Mouse (Mus musculus): Measurements from ENCODE around the gene Tmem30b.

The Tmem30b gene

GRCm38 (mm10) chr12:73516516-73516915 is 29.7 kb downstream of the Tmem30b start:
- DNase-seq, result peak in 1 of 2 experiments; percentile 5

- DNase-seq, result no peak
Observed at GRCm38 (mm10) chr12:73514722-73515121, 31.5 kb downstream of the Tmem30b start.

GRCm38 (mm10) chr12:73513958-73514357 is 32.2 kb downstream of the Tmem30b start:
- no peak for DNase-seq

GRCm38 (mm10) chr12:73511467-73512047 is 34.6 kb downstream of the Tmem30b start:
- peak; percentile 30 to 44 for DNase-seq

GRCm38 (mm10) chr12:73507105-73507504 is 39.1 kb downstream of the Tmem30b start:
- no peak for DNase-seq

GRCm38 (mm10) chr12:73506648-73507047 is 39.5 kb downstream of the Tmem30b start:
- DNase-seq, result no peak

GRCm38 (mm10) chr12:73500689-73501326 is 45.4 kb downstream of the Tmem30b start:
- no peak for DNase-seq

- DNase-seq, result no peak
Observed at GRCm38 (mm10) chr12:73495172-73495571, 51.0 kb downstream of the Tmem30b start.

- DNase-seq, result no peak
Observed at GRCm38 (mm10) chr12:73493929-73494530, 52.2 kb downstream of the Tmem30b start.
